Mouse (Mus musculus): ENCODE measurements around the gene Oaz2. TPM values are rescaled to one million over a fixed set of nuclear protein-coding genes. Genes with fewer than 3 reads are reported as not detected.

Gene Oaz2
- polyA plus RNA-seq, 1 experiment from 2014 or later: 308 TPM

DNA sequence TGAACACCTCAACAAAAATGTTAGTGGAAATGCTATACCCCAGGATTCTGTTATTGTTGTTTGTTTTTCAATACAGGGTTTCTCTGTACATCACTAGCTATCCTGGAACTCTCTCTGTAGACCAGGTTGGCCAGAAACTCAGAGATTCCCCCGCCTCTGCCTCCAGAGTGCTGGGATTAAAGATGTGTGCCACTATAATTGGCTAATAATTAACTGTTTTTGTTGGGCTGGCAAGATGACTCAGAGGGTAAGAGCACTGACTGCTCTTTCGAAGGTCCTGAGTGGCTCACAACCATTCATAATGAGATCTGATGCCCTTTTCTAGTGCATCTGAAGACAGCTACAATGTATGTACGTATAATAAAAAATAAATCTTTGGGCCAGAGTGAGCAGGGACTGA lies 67.1 kb downstream of the Oaz2 start:
- Histone ChIP-seq H3K4me2 (no peak overlapping the region), H3K27ac (no peak overlapping the region), H3K4me1 (no peaks in the 10 kb centered on the region), H3K9me3 (replicated peaks) (no peaks in the 10 kb centered on the region), H3K9ac (no peak overlapping the region), H3K36me3 (peaks cover 32% of the 10 kb centered on the region), H3K4me3 (replicated peaks) (no peak overlapping the region), H3K27me3 (no peaks in the 10 kb centered on the region)
- WGBS: 89% methylated on average over 3 of the region's 3 CpGs
- ATAC-seq (replicated peaks; ENCODE audit: low FRiP score): no peak

Other genes starting within 250 kb of the Oaz2 start
- 3.1 and 4.3 TPM in 2 replicates for gene Slc51b, start 245.0 kb upstream of the Oaz2 start, polyA plus RNA-seq (2015; fragmentation: Nextera tagmentation; extraction: Ambion mirVana)
- 21.1 and 25.3 TPM in 2 replicates for gene Mtfmt, start 232.2 kb upstream of the Oaz2 start, polyA plus RNA-seq (2015; fragmentation: Nextera tagmentation; extraction: Ambion mirVana)
- 111 and 126 TPM in 2 replicates for gene Spg21, start 207.1 kb upstream of the Oaz2 start, polyA plus RNA-seq (2015; fragmentation: Nextera tagmentation; extraction: Ambion mirVana)
- gene Ankdd1a, start 147.8 kb upstream of the Oaz2 start, polyA plus RNA-seq (2015; fragmentation: Nextera tagmentation; extraction: Ambion mirVana): not detected in 2 replicates
- 14.9 and 20.0 TPM in 2 replicates for gene Plekho2, start 88.0 kb upstream of the Oaz2 start, polyA plus RNA-seq (2015; fragmentation: Nextera tagmentation; extraction: Ambion mirVana)
- gene Pif1, start 80.8 kb upstream of the Oaz2 start, polyA plus RNA-seq (2015; fragmentation: Nextera tagmentation; extraction: Ambion mirVana): 12.7 and 17.5 TPM in 2 replicates
- gene Rbpms2, start 38.4 kb upstream of the Oaz2 start, polyA plus RNA-seq (2015; fragmentation: Nextera tagmentation; extraction: Ambion mirVana): 29.8 and 30.3 TPM in 2 replicates
- 6.0 and 7.4 TPM in 2 replicates for gene Zfp609, start 159.6 kb downstream of the Oaz2 start, polyA plus RNA-seq (2015; fragmentation: Nextera tagmentation; extraction: Ambion mirVana)
- 244 and 272 TPM in 2 replicates for gene Pclaf, start 222.2 kb downstream of the Oaz2 start, polyA plus RNA-seq (2015; fragmentation: Nextera tagmentation; extraction: Ambion mirVana)
- gene Trip4, start 240.8 kb downstream of the Oaz2 start, polyA plus RNA-seq (2015; fragmentation: Nextera tagmentation; extraction: Ambion mirVana): 33.3 and 33.8 TPM in 2 replicates
- gene Csnk1g1, start 240.9 kb downstream of the Oaz2 start, polyA plus RNA-seq (2015; fragmentation: Nextera tagmentation; extraction: Ambion mirVana): 16.5 and 16.6 TPM in 2 replicates